Mouse (Mus musculus) spleen, adult 2 months (tissue): ENCODE results near the gene Lefty1.

Experiments
- CTCF ChIP-seq: fragments of 200-500 bp; IDR thresholded peaks from 2 replicates; pipeline ENCODE4 v1.5.1; 2011; ENCODE audit warnings: mild to moderate bottlenecking, inconsistent platforms; ENCODE audit not compliant: insufficient read depth, insufficient read length, insufficient replicate concordance; ENCODE audit errors: extremely low read depth
- POLR2A ChIP-seq: fragments of 200-500 bp; IDR thresholded peaks from 2 replicates; pipeline ENCODE4 v1.6.1; 2011; ENCODE audit warnings: low read depth, low read length, inconsistent platforms

DNA sequence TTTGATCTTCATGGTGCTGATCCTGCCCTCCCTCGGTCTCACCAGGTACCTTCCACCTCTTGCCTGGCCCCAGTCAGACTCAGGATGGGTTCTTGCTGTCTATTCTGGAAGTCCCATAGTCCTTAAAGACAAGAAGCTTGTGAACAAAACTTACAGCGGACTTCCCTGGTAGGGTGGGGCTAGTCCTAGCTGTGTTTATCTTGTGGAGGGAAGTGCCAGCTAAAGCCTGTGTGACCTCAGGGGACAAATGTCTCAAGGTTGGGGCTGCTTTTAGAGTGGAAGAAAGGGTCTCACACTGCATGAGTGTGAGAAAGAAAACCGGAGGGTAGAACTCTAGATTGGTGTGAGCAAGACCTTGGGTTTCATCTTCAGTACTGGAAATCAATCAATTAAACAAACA is 31.0 kb downstream of the Lefty1 start:
- no peak for TF ChIP-seq CTCF
- TF ChIP-seq POLR2A: no peak
